Mouse (Mus musculus) hindbrain, postnatal 0 days (tissue): ENCODE data around the gene Aadac. TPM values are rescaled to one million over a fixed set of nuclear protein-coding genes. Genes with fewer than 3 reads are reported as not detected.

Experiments used
- ATAC-seq: fragments of 200-750 bp; cut with Nextera tagmentation; 2 replicates; pipeline ENCODE4 v1.8.0; 2017; ENCODE audit warnings: mild to moderate bottlenecking, moderate TSS enrichment, moderate library complexity
- DNase-seq: peaks from one replicate; pipeline ENCODE4 v3.0.0-alpha.2; 2015; ENCODE audit warnings: low spot score
- H3K27ac ChIP-seq: fragments of 300-500 bp; sonication (generic); 2 replicates; pipeline ENCODE4 v1.5.1; 2014; ENCODE audit warnings: mild to moderate bottlenecking
- H3K27me3 ChIP-seq: fragments of 300-500 bp; sonication (generic); 2 replicates; pipeline ENCODE4 v1.6.1; 2014; ENCODE audit warnings: low read length, mixed read lengths; ENCODE audit not compliant: insufficient read depth
- H3K36me3 ChIP-seq: fragments of 300-500 bp; sonication (generic); 2 replicates; pipeline ENCODE4 v1.6.1; 2014; ENCODE audit warnings: low read length, mixed read lengths; ENCODE audit not compliant: insufficient read depth
- H3K4me1 ChIP-seq: fragments of 300-500 bp; sonication (generic); 2 replicates; pipeline ENCODE4 v1.6.1; 2014; ENCODE audit warnings: antibody characterized with exemption, low read length, mixed read lengths; ENCODE audit not compliant: insufficient read depth
- H3K4me2 ChIP-seq: fragments of 300-500 bp; sonication (generic); 2 replicates; pipeline ENCODE4 v1.6.1; 2014; ENCODE audit warnings: low read depth, mild to moderate bottlenecking, low read length, moderate library complexity, mixed read lengths
- H3K4me3 ChIP-seq: fragments of 300-500 bp; sonication (generic); 2 replicates; pipeline ENCODE4 v1.5.1; 2014; ENCODE audit warnings: low read length
- H3K9ac ChIP-seq: fragments of 300-500 bp; sonication (generic); replicated peaks from 2 replicates; pipeline ENCODE4 v1.6.1; 2014; ENCODE audit warnings: mild to moderate bottlenecking, low read length, moderate library complexity, mixed read lengths
- H3K9me3 ChIP-seq: fragments of 300-500 bp; sonication (generic); 2 replicates; pipeline ENCODE4 v1.6.1; 2016; ENCODE audit warnings: low read length, mixed read lengths
- CTCF ChIP-seq: IDR thresholded peaks from 2 replicates; pipeline ENCODE4 v1.5.1; 2016; ENCODE audit warnings: antibody characterized with exemption, control low read depth, low read depth
- WGBS: fragments of 180-500 bp; shearing (Covaris S2); extraction: QIAGEN DNeasy Blood & Tissue Kit; methylation state at CpG from one replicate; pipeline ENCODE4 v1.1.7; 2014; 5-methylcytosine and 5-hydroxymethylcytosine counted together
- polyA plus RNA-seq: library from polyadenylated mRNA; unstranded; fragments of >200 nt; fragmentation: Nextera tagmentation; extraction: Ambion mirVana; gene quantifications from 2 replicates; pipeline ENCODE4 v1.2.1, GENCODE M21; 2015
- total RNA-seq: library from RNA; depleted of rRNA; stranded (reverse); fragments of >200 nt; gene quantifications from 2 replicates; pipeline ENCODE4 v1.2.3, GENCODE M21; 2014; rRNA removed

Gene Aadac
- total and polyA plus RNA-seq, 2 experiments from 2014 or later: not detected

DNA sequence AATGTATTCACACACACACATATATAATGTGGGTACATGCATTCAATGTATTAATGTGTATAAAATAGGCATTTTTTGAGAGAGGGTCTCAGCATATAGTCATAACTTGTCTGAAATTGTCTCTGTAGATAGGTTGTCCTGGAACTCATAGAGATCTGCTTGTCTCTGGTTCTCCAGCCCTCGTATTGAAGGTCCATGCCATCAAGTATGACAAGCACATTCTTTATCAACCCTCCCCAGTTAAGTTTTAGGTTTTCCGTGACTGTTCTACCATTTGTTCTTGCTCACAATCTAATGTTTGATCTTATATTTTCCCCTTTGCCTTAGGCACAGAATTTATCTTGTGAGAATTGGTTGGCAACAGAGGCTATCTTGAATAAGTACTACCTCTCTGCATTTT lies 60.2 kb downstream of the Aadac start:
- Histone ChIP-seq H3K27ac (no peak overlapping the region), H3K4me3 (no peak overlapping the region), H3K4me1 (no peaks in the 10 kb centered on the region), H3K9ac (no peak overlapping the region), H3K4me2 (no peak overlapping the region), H3K27me3 (no peaks in the 10 kb centered on the region), H3K9me3 (no peaks in the 10 kb centered on the region), H3K36me3 (no peaks in the 10 kb centered on the region)
- ATAC-seq (no peak), DNase-seq (no peak)
- WGBS: 92% methylated on average over 2 of the region's 2 CpGs
- TF ChIP-seq CTCF: no peak

Other genes starting within 250 kb of the Aadac start
- not detected in 2 replicates for gene Gm8298, start 164.7 kb upstream of the Aadac start, total RNA-seq
- gene Gm8298, start 164.7 kb upstream of the Aadac start, polyA plus RNA-seq: not detected in 2 replicates
- not detected in 2 replicates for gene C130079G13Rik, start 100.5 kb upstream of the Aadac start, total RNA-seq
- gene C130079G13Rik, start 100.5 kb upstream of the Aadac start, polyA plus RNA-seq: not detected in 2 replicates
- not detected in 2 replicates for gene Aadacl2, start 19.0 kb upstream of the Aadac start, total RNA-seq
- gene Aadacl2, start 19.0 kb upstream of the Aadac start, polyA plus RNA-seq: not detected in 2 replicates
- not detected in 2 replicates for gene Sucnr1, start 56.2 kb downstream of the Aadac start, total RNA-seq
- gene Sucnr1, start 56.2 kb downstream of the Aadac start, polyA plus RNA-seq: 0.11 TPM in 2 replicates